Mouse (Mus musculus) lung, postnatal 10 days (tissue): ENCODE results near the gene Pcnx.
A peak's percentile ranks its signal among the peaks of the same experiment; 100 is the strongest.

Experiments used
- DNase-seq: peaks from one replicate; pipeline ENCODE4 v3.0.0; 2021

The Pcnx gene

GRCm38 (mm10) chr12:81907741-81908357 lies 48.0 kb downstream of the Pcnx start:
- DNase-seq: no peak

GRCm38 (mm10) chr12:81910439-81910838 lies 50.6 kb downstream of the Pcnx start:
- peak; percentile 24 for DNase-seq

GRCm38 (mm10) chr12:81915176-81915950 lies 55.5 kb downstream of the Pcnx start:
- peak; percentile 86 for DNase-seq

GRCm38 (mm10) chr12:81918346-81918745 lies 58.5 kb downstream of the Pcnx start:
- no peak for DNase-seq

- DNase-seq: no peak
These were observed 59.1 kb downstream of the Pcnx start for GRCm38 (mm10) chr12:81918886-81919285.

GRCm38 (mm10) chr12:81920027-81920426 lies 60.2 kb downstream of the Pcnx start:
- DNase-seq: no peak

- no peak for DNase-seq
These were observed 60.8 kb downstream of the Pcnx start for GRCm38 (mm10) chr12:81920614-81921013.

GRCm38 (mm10) chr12:81921785-81922184 lies 62.0 kb downstream of the Pcnx start:
- no peak for DNase-seq

- DNase-seq: no peak
These were observed 63.0 kb downstream of the Pcnx start for GRCm38 (mm10) chr12:81922838-81923237.

- no peak for DNase-seq
These were observed 67.3 kb downstream of the Pcnx start for GRCm38 (mm10) chr12:81927163-81927562.

- no peak for DNase-seq
These were observed 68.0 kb downstream of the Pcnx start for GRCm38 (mm10) chr12:81927643-81928381.

GRCm38 (mm10) chr12:81928382-81928770 lies 68.6 kb downstream of the Pcnx start:
- DNase-seq: no peak

- DNase-seq: no peak
These were observed 72.2 kb downstream of the Pcnx start for GRCm38 (mm10) chr12:81932015-81932414.

GRCm38 (mm10) chr12:81933430-81933829 lies 73.6 kb downstream of the Pcnx start:
- peak; percentile 16 for DNase-seq

- no peak for DNase-seq
These were observed 74.7 kb downstream of the Pcnx start for GRCm38 (mm10) chr12:81934510-81934909.

- DNase-seq: no peak
These were observed 76.2 kb downstream of the Pcnx start for GRCm38 (mm10) chr12:81936066-81936465.

GRCm38 (mm10) chr12:81941191-81941590 lies 81.4 kb downstream of the Pcnx start:
- DNase-seq: no peak

- DNase-seq: no peak
These were observed 83.7 kb downstream of the Pcnx start for GRCm38 (mm10) chr12:81943331-81944062.

- DNase-seq: no peak
These were observed 89.2 kb downstream of the Pcnx start for GRCm38 (mm10) chr12:81949026-81949425.

- no peak for DNase-seq
These were observed 90.2 kb downstream of the Pcnx start for GRCm38 (mm10) chr12:81950016-81950415.

GRCm38 (mm10) chr12:81958351-81958750 lies 98.5 kb downstream of the Pcnx start:
- DNase-seq: no peak

- no peak for DNase-seq
These were observed 105.6 kb downstream of the Pcnx start for GRCm38 (mm10) chr12:81965416-81965815.
